Mouse (Mus musculus) myocyte (in vitro differentiated cells): Measurements from ENCODE around the gene Cadm4.

ENCODE experiments used
- E2F4 ChIP-seq: IDR thresholded peaks from one replicate; pipeline ENCODE4 v1.6.1; 2011; ENCODE audit warnings: mild to moderate bottlenecking, control low read depth, moderate library complexity; ENCODE audit not compliant: insufficient read depth
- MYOD1 ChIP-seq, 3 experiments: IDR thresholded peaks; one replicate each; pipeline ENCODE4 v1.6.1; 2011; ENCODE audit warnings: control low read depth in 2 of 3, low read depth in 2 of 3, mild to moderate bottlenecking in 2 of 3, moderate library complexity in 1 of 3; ENCODE audit not compliant: insufficient read length in 2 of 3, control insufficient read depth in 1 of 3
- POLR2A ChIP-seq: IDR thresholded peaks from one replicate; pipeline ENCODE4 v1.6.1; 2011; ENCODE audit warnings: low read depth, mild to moderate bottlenecking, control low read depth, moderate library complexity; ENCODE audit not compliant: insufficient read length
- POLR2AphosphoS2 ChIP-seq: IDR thresholded peaks from one replicate; pipeline ENCODE4 v1.6.1; 2011; ENCODE audit warnings: low read depth, control low read depth; ENCODE audit not compliant: insufficient read length
- REST ChIP-seq: IDR thresholded peaks from one replicate; pipeline ENCODE4 v1.6.1; 2011; ENCODE audit warnings: mild to moderate bottlenecking, control low read depth, moderate library complexity; ENCODE audit not compliant: insufficient read depth, insufficient read length
- SRF ChIP-seq: IDR thresholded peaks from one replicate; pipeline ENCODE4 v1.6.1; 2011; ENCODE audit warnings: low read depth; ENCODE audit not compliant: control insufficient read depth, insufficient read length
- TCF3 ChIP-seq: IDR thresholded peaks from one replicate; pipeline ENCODE4 v1.6.1; 2011; ENCODE audit warnings: low read depth, control low read depth; ENCODE audit not compliant: insufficient read length
- USF1 ChIP-seq: IDR thresholded peaks from one replicate; pipeline ENCODE4 v1.6.1; 2011; ENCODE audit warnings: low read depth, mild to moderate bottlenecking, control low read depth, moderate library complexity

DNA sequence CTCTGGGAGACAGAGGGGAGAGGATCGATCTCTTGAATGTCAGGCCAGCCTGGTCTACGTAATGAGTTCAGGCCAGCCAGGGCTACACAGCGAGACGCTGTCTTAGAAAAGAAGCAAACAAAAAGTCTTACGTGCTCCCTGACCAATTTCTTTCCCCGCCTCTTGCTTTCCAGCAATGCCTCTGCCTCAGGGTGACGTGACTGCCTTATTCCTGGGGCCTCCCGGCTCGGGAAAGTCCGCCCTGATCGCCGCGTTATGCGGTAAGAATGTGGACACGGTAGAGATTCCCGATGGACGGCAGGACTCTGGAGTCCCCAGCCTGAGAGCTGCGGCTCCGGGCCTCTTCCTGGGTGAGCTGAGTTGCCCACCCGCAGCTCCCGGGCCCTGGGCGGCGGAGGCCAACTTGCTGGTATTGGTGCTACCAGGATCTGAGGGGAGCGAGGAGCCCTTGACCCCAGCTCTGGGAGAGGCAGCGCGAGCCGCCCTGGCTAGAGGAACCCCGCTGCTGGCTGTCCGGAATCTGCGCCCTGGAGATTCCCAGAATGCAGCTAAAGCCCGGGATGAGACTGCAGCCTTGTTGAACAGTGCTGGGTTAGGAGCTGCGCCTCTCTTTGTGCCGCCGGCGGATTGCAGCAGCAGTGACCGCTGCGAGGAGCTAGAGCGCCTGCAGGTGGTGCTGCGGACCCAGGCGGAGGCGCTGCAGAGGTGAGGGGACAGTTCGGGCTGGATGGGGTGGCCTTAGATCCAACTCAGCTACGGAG, 49.6 kb downstream of the Cadm4 start:
- TF ChIP-seq E2F4 (no peak), MYOD1 (IDR thresholded peaks at IDR 0.05; ENCODE audit: control insufficient read depth in 1 of 3, insufficient read length in 2 of 3, low read depth in 2 of 3) (peak in 1 of 3 experiments; percentile 19), POLR2AphosphoS2 (no peak), TCF3 (no peak), SRF (no peak), REST (no peak), USF1 (no peak), POLR2A (peak; percentile 43)
